Mouse (Mus musculus) cerebellum, adult 2 months (tissue): ENCODE results near the gene Dcaf8.

Experiments used
- CTCF ChIP-seq: fragments of 200-500 bp; IDR thresholded peaks from 2 replicates; pipeline ENCODE4 v1.5.1; 2011; ENCODE audit warnings: low read depth, mild to moderate bottlenecking, control low read depth, low read length, moderate library complexity, borderline replicate concordance; ENCODE audit not compliant: insufficient read depth
- POLR2A ChIP-seq: fragments of 200-500 bp; IDR thresholded peaks from 2 replicates; pipeline ENCODE4 v1.6.1; 2011; ENCODE audit warnings: low read length, control low read depth, borderline replicate concordance; ENCODE audit not compliant: insufficient read depth

- TF ChIP-seq CTCF (no peak), POLR2A (no peak)
These were observed 15.6 kb upstream of the Dcaf8 start for GRCm38 (mm10) chr1:172132319-172132718.
